Mouse (Mus musculus) MEL (cell line): Measurements from ENCODE around the gene Nkpd1. TPM values are rescaled to one million over a fixed set of nuclear protein-coding genes. Genes with fewer than 3 reads are reported as not detected.

Source experiments
- DNase-seq: peaks from one replicate; pipeline ENCODE4 v3.0.0; 2011; ENCODE audit warnings: low read depth, low spot score
- H3K27ac ChIP-seq: 2 replicates; pipeline ENCODE4 v1.5.1; 2012; ENCODE audit warnings: low read depth, mild to moderate bottlenecking, control low read depth, low read length, moderate library complexity; ENCODE audit not compliant: control insufficient read depth
- H3K27me3 ChIP-seq, 2 experiments: fragments of 150-350 bp in 1 of 2; sonication (generic) in 1 of 2; 2 replicates each; pipeline ENCODE4 v1.6.1; 2012; ENCODE audit warnings: low read length in 2 of 2, mild to moderate bottlenecking in 2 of 2, improper control_type of control experiment in 1 of 2, moderate library complexity in 1 of 2; ENCODE audit not compliant: insufficient read depth in 2 of 2, control insufficient read depth in 1 of 2
- H3K36me3 ChIP-seq, 2 experiments: 2 replicates each; pipeline ENCODE4 v1.6.1; 2012 to 2014; ENCODE audit warnings: low read length in 2 of 2, improper control_type of control experiment in 1 of 2, inconsistent platforms in 1 of 2, mild to moderate bottlenecking in 1 of 2; ENCODE audit not compliant: insufficient read depth in 2 of 2, control insufficient read depth in 1 of 2
- H3K4me1 ChIP-seq, 2 experiments: fragments of 150-350 bp in 1 of 2; sonication (generic) in 1 of 2; 2 replicates each; pipeline ENCODE4 v1.6.1; 2012; ENCODE audit warnings: low read length in 2 of 2, improper control_type of control experiment in 1 of 2, mild to moderate bottlenecking in 1 of 2; ENCODE audit not compliant: insufficient read depth in 2 of 2, control insufficient read depth in 1 of 2
- H3K4me3 ChIP-seq, 2 experiments: fragments of 150-350 bp in 1 of 2; sonication (generic) in 1 of 2; 2 replicates each; pipeline ENCODE4 v1.5.1; 2012; ENCODE audit warnings: low read depth in 2 of 2, low read length in 2 of 2, mild to moderate bottlenecking in 2 of 2, moderate library complexity in 2 of 2, control low read depth in 1 of 2, improper control_type of control experiment in 1 of 2; ENCODE audit not compliant: control insufficient read depth in 1 of 2, insufficient read depth in 1 of 2
- H3K79me2 ChIP-seq: 2 replicates; pipeline ENCODE4 v1.6.1; 2012; ENCODE audit warnings: mild to moderate bottlenecking, low read length, moderate library complexity; ENCODE audit not compliant: control insufficient read depth, poor library complexity, insufficient read depth
- H3K9ac ChIP-seq: 2 replicates; pipeline ENCODE4 v1.6.1; 2012; ENCODE audit warnings: low read depth, mild to moderate bottlenecking, control low read depth, low read length, moderate library complexity; ENCODE audit not compliant: control insufficient read depth, poor library complexity, severe bottlenecking
- H3K9me3 ChIP-seq: fragments of 150-350 bp; sonication (generic); replicated peaks from 2 replicates; pipeline ENCODE4 v1.6.1; 2012; ENCODE audit warnings: mild to moderate bottlenecking, low read length, improper control_type of control experiment, moderate library complexity; ENCODE audit not compliant: insufficient read depth
- CHD1 ChIP-seq: IDR thresholded peaks from 2 replicates; pipeline ENCODE4 v1.6.1; 2012; ENCODE audit warnings: low read depth, mild to moderate bottlenecking, inconsistent platforms, low read length, improper control_type of control experiment
- ELF1 ChIP-seq: IDR thresholded peaks from 2 replicates; pipeline ENCODE4 v1.6.1; 2014; ENCODE audit warnings: low read depth, mild to moderate bottlenecking, inconsistent platforms, low read length, improper control_type of control experiment, moderate library complexity
- ETS1 ChIP-seq: IDR thresholded peaks from 2 replicates; pipeline ENCODE4 v1.6.1; 2012; ENCODE audit warnings: low read depth, mild to moderate bottlenecking, inconsistent platforms, low read length, improper control_type of control experiment, moderate library complexity
- GABPA ChIP-seq: IDR thresholded peaks from 2 replicates; pipeline ENCODE4 v1.6.1; 2012; ENCODE audit warnings: low read depth, mild to moderate bottlenecking, inconsistent platforms, low read length, improper control_type of control experiment, moderate library complexity
- KAT2A ChIP-seq: conservative IDR thresholded peaks from 2 replicates; pipeline ENCODE4 v1.6.1; 2012; ENCODE audit warnings: low read depth, low read length, improper control_type of control experiment, inconsistent platforms
- MAFK ChIP-seq: IDR thresholded peaks from 2 replicates; pipeline ENCODE4 v1.6.1; 2011; ENCODE audit warnings: low read depth, mild to moderate bottlenecking, low read length, improper control_type of control experiment, borderline replicate concordance
- POLR2AphosphoS5 ChIP-seq: IDR thresholded peaks from 2 replicates; pipeline ENCODE4 v1.6.1; 2012; ENCODE audit warnings: low read depth, borderline replicate concordance, mild to moderate bottlenecking, inconsistent platforms, low read length, moderate library complexity, mixed read lengths
- RCOR1 ChIP-seq: IDR thresholded peaks from 2 replicates; pipeline ENCODE4 v1.6.1; 2012; ENCODE audit warnings: low read depth, mild to moderate bottlenecking, inconsistent platforms, low read length, improper control_type of control experiment
- TAL1 ChIP-seq: IDR thresholded peaks from 2 replicates; pipeline ENCODE4 v1.6.1; 2012; ENCODE audit warnings: mild to moderate bottlenecking, inconsistent platforms, low read length, moderate library complexity, mixed read lengths
- TBP ChIP-seq: IDR thresholded peaks from 2 replicates; pipeline ENCODE4 v1.8.0; 2011; ENCODE audit warnings: low read depth, low read length, improper control_type of control experiment
- UBTF ChIP-seq: IDR thresholded peaks from 2 replicates; pipeline ENCODE4 v1.6.1; 2012; ENCODE audit warnings: low read depth, mild to moderate bottlenecking, inconsistent platforms, low read length, improper control_type of control experiment, moderate library complexity, borderline replicate concordance; ENCODE audit not compliant: insufficient read depth
- USF1 ChIP-seq: IDR thresholded peaks from 2 replicates; pipeline ENCODE4 v1.6.1; 2014; ENCODE audit warnings: low read depth, mild to moderate bottlenecking, inconsistent platforms, low read length, improper control_type of control experiment, moderate library complexity
- USF2 ChIP-seq, 2 experiments: IDR thresholded peaks; 2 replicates each; pipeline ENCODE4 v1.6.1; 2011 to 2012; ENCODE audit warnings: improper control_type of control experiment in 2 of 2, low read length in 2 of 2, borderline replicate concordance in 1 of 2, inconsistent platforms in 1 of 2, low read depth in 1 of 2, mild to moderate bottlenecking in 1 of 2; ENCODE audit not compliant: insufficient read depth in 1 of 2
- ZKSCAN1 ChIP-seq: IDR thresholded peaks from 2 replicates; pipeline ENCODE4 v1.6.1; 2012; ENCODE audit warnings: low read depth, mild to moderate bottlenecking, inconsistent platforms, low read length, improper control_type of control experiment, moderate library complexity
- ZNF384 ChIP-seq: IDR thresholded peaks from 2 replicates; pipeline ENCODE4 v1.6.1; 2012; ENCODE audit warnings: low read depth, mild to moderate bottlenecking, inconsistent platforms, low read length, improper control_type of control experiment
- polyA plus RNA-seq, 2 experiments: library from polyadenylated mRNA; stranded (reverse) in 1 of 2; unstranded in 1 of 2; fragments of >175 nt in 1 of 2; fragments of >200 nt in 1 of 2; gene quantifications; 2 replicates each; pipeline versions ENCODE4 v1.2.1 to v1.2.4; 2012; ENCODE audit warnings: low replicate concordance in 2 of 2, low read depth in 1 of 2; ENCODE audit not compliant: insufficient read length in 2 of 2, insufficient read depth in 1 of 2, missing spikeins in 1 of 2
- total RNA-seq: library from RNA; depleted of rRNA; stranded (reverse); fragments of 300-350 nt; gene quantifications from 2 replicates; pipeline ENCODE4 v1.2.3, GENCODE M21; 2012

The Nkpd1 gene
- total and polyA plus RNA-seq, 3 experiments: 0.33 to 0.35 TPM; not detected in 1

- Histone ChIP-seq H3K9me3 (no peaks in the 10 kb centered on the region), H3K27me3 (no peaks in the 10 kb centered on the region), H3K27ac (no peak overlapping the region), H3K79me2 (peaks cover 38% of the 10 kb centered on the region), H3K4me1 (no peaks in the 10 kb centered on the region), H3K4me3 (no peak overlapping the region), H3K36me3 (no peaks in the 10 kb centered on the region; a peak in 1 of 4 replicates), H3K9ac (no peak overlapping the region)
- no peak for DNase-seq
- TF ChIP-seq TBP: no peak
- no peak for TF ChIP-seq ZKSCAN1
- TF ChIP-seq RCOR1: no peak
- TF ChIP-seq ETS1: no peak
- no peak for TF ChIP-seq GABPA
- no peak for TF ChIP-seq TAL1
- no peak for TF ChIP-seq ELF1
- no peak for TF ChIP-seq UBTF
- TF ChIP-seq KAT2A: no peak
- no peak for TF ChIP-seq ZNF384
- TF ChIP-seq USF2 (IDR thresholded peaks at IDR 0.05; ENCODE audit: borderline replicate concordance in 1 of 2, insufficient read depth in 1 of 2, low read depth in 1 of 2, low read length in 2 of 2): no peak
- no peak for TF ChIP-seq CHD1
- TF ChIP-seq POLR2AphosphoS5: no peak
- no peak for TF ChIP-seq MAFK
- TF ChIP-seq USF1: no peak
Measured at GRCm38 (mm10) chr7:19547344-19547969, 29.8 kb downstream of the Nkpd1 start.

- no peaks in the 10 kb centered on the region for H3K4me1 ChIP-seq
- DNase-seq: no peak
Measured at GRCm38 (mm10) chr7:19549394-19549793, 31.8 kb downstream of the Nkpd1 start.

More at GRCm38 (mm10) chr7:19549394-19549793, 31.8 kb downstream of the Nkpd1 start:
- Histone ChIP-seq H3K4me3 (no peak overlapping the region), H3K79me2 (peaks cover 39% of the 10 kb centered on the region), H3K9ac (no peak overlapping the region), H3K9me3 (no peaks in the 10 kb centered on the region), H3K36me3 (peaks cover 0 to 2% of the 10 kb centered on the region in 2 experiments; a peak in 1 of 4 replicates), H3K27ac (no peak overlapping the region), H3K27me3 (no peaks in the 10 kb centered on the region)
- TF ChIP-seq RCOR1 (no peak), KAT2A (no peak)
